Mouse (Mus musculus): ENCODE results near the gene Mdfi. TPM values are rescaled to one million over a fixed set of nuclear protein-coding genes. Genes with fewer than 3 reads are reported as not detected.

Gene Mdfi
- polyA plus RNA-seq, 1 experiment from 2014 or later = 11.7 TPM

DNA sequence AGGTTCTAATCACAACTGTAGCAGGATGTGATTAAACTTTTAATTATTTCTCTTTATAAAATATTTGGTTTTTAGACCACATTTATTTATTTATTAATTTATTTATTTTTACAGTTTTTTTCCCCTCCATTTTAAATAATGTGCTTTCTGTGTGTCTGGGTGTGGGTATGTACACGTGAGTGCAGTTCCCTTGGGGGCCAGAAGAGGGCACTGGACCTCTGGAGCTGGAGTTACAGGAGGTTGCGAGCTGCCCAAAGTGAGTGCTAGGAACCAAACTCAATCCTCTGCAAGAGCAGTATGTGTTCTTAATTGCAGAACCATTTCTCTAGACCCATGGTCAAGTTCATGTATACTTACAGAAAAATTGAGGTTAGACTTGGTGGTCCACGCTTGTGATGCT lies 9.0 kb upstream of the Mdfi start:
- Histone ChIP-seq H3K27ac (replicated peaks) (no peak overlapping the region), H3K4me1 (no peaks in the 10 kb centered on the region), H3K27me3 (no peaks in the 10 kb centered on the region), H3K9me3 (peaks cover 11% of the 10 kb centered on the region; the same call in 1 of the 2 replicates), H3K4me3 (no peak overlapping the region), H3K9ac (replicated peaks) (no peak overlapping the region), H3K4me2 (replicated peaks) (no peak overlapping the region), H3K36me3 (no peaks in the 10 kb centered on the region)
- WGBS = 94% methylated on average over 3 of the region's 3 CpGs
- no peak for ATAC-seq (ENCODE audit: low FRiP score, low read depth)

DNA sequence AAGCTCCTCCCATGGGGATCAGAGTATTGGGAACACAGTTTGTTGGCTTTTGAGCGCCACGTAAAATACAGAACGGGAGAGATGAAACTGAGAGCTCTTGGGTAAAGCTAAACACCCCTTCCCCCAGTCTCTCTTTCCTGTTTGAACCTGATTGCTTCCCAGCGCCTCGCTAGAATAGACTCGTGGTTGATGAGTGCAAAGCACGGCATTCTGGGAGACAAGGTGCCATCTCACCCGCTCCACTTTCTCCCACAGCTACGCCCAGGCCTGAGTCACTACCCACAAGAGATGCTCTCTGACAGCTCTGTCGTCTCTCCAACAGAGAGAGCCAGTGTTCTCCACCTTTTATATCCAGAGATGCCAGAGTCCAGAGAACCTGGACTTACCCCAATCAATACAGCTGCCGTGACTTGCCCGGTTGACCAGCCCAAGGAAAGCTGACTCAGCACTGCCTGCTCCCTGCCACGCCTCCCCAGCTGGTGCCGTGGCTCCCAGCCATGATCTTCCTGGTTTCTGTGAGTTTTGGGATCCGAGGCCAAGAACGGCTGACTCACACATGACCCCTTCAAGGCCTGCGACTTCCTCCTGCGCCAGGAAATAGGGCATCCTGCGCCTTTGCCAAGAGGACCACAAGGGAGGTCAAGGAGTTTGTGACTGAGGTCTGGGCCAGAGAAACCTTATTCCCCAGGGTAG lies 7.6 kb upstream of the Mdfi start:
- WGBS = 84% methylated on average over 19 of the region's 19 CpGs
- no peak for ATAC-seq (ENCODE audit: low FRiP score, low read depth)
- no peaks in the 10 kb centered on the region for H3K36me3 ChIP-seq

DNA sequence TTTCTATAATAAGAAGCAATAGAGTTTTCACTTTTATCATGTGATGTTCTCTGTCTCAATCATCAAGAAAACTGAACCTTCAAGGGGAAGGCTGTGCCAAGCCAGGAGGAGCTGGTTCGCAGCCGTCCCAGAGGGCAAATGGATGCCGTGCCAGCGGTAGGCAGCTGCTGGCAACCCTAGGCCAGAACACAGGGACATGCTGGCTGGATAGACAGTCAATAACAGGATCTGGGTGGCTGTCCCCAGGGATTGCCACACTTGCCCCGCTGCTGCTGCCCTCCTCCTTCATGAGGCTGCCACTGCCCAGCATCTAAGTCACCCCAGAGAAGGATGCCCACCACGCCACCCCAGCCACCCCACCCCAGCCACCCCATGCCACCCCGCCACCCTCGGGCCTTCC lies 7.0 kb upstream of the Mdfi start:
- no peak overlapping the region for H3K9ac ChIP-seq (replicated peaks)

More for the DNA sequence above, 7.6 kb upstream of the Mdfi start:
- H3K27ac ChIP-seq (replicated peaks) = no peak overlapping the region
- no peaks in the 10 kb centered on the region for H3K4me1 ChIP-seq
- H3K4me3 ChIP-seq = no peak overlapping the region
- H3K4me2 ChIP-seq (replicated peaks) = no peak overlapping the region
- H3K9me3 ChIP-seq = peaks cover 7% of the 10 kb centered on the region; the same call in 1 of the 2 replicates
- H3K27me3 ChIP-seq = no peaks in the 10 kb centered on the region
- H3K9ac ChIP-seq (replicated peaks) = no peak overlapping the region

DNA sequence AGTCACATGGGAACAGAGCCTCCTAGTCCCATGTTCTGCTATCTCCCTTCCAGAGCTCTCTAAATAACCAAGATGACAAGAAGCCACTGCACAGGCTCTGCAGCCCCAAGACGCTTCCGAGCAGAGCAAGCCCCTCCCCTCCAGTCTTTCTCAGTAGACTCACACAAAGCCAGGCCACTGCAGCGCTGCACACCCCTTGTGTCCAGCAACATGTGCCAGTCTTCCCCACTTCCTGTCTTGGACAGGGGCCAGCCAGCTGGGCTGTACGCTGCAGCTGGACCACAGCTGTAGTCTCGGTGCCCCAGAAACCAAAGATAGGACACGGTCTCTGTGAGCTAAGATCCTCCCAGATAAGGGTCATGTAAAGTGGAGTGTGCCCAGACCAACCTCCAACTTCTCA lies 3.3 kb upstream of the Mdfi start:
- Histone ChIP-seq H3K9me3 (no peaks in the 10 kb centered on the region), H3K9ac (replicated peaks) (no peak overlapping the region), H3K27ac (replicated peaks) (no peak overlapping the region), H3K36me3 (no peaks in the 10 kb centered on the region), H3K27me3 (peaks cover 41% of the 10 kb centered on the region), H3K4me3 (no peak overlapping the region), H3K4me2 (replicated peaks) (no peak overlapping the region), H3K4me1 (peaks cover 15% of the 10 kb centered on the region)
- no peak for ATAC-seq (ENCODE audit: low FRiP score, low read depth)
- 62% methylated on average over 6 of the region's 6 CpGs for WGBS

More for the DNA sequence above, 7.0 kb upstream of the Mdfi start:
- Histone ChIP-seq H3K4me2 (replicated peaks) (no peak overlapping the region), H3K4me1 (no peaks in the 10 kb centered on the region), H3K4me3 (no peak overlapping the region), H3K36me3 (no peaks in the 10 kb centered on the region), H3K27me3 (peaks cover 3% of the 10 kb centered on the region), H3K27ac (replicated peaks) (no peak overlapping the region), H3K9me3 (peaks cover 7% of the 10 kb centered on the region; the same call in 1 of the 2 replicates)
- no peak for ATAC-seq (ENCODE audit: low FRiP score, low read depth)
- WGBS = 87% methylated on average over 8 of the region's 8 CpGs

DNA sequence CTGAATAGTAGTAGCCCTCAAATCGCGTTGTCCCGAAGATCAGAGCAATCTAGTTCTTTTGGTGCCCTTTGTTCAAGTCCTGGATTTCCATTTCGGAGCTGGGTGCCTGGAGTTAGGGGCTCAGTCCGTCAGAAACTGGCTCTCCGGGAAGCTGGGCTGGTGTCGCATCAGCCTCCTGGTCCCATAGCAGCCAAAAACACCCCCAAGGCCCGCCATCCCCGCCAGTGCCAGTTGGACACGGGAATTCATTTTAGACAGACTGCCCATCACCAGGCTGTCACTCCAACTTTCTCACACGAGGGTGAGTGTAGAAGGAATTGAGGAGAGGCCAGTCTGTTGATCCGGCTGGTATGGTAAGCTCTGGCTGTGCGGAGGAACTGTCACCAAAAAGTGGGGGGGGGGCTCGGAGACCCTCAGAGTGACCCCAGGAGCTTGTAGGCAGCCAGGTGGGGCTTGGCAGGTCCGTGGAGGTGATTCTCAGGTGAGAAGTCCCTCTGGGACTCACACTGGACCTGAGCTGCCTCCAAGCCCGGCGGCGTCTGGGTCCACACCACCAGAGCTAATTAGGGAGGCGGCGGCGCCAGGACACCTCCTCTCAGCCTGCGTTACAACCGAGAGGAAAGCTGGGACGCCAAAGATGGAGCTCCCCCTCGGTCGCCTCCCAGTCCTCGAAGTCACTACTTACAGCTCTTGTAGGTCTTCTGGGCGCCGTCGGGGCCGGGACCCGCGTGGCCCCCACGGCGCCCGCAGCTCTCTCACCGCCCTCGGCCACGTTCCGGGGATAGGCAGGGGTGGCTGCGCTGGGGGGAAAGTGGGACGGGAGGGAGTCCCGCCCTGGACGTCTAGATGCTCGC lies 636 bp downstream of the Mdfi start:
- Histone ChIP-seq H3K4me3 (peak overlapping the region; percentile 59), H3K9ac (replicated peaks) (peak overlapping the region; percentile 66; the same call in 1 of the 2 replicates), H3K4me1 (peaks cover 38% of the 10 kb centered on the region), H3K27me3 (peaks cover 71% of the 10 kb centered on the region), H3K9me3 (no peaks in the 10 kb centered on the region), H3K27ac (replicated peaks) (no peak overlapping the region), H3K36me3 (no peaks in the 10 kb centered on the region), H3K4me2 (replicated peaks) (peak overlapping the region; percentile 96)
- ATAC-seq (ENCODE audit: low FRiP score, low read depth) = no peak
- 1% methylated on average over 45 of the region's 45 CpGs for whole genome bisulfite sequencing

DNA sequence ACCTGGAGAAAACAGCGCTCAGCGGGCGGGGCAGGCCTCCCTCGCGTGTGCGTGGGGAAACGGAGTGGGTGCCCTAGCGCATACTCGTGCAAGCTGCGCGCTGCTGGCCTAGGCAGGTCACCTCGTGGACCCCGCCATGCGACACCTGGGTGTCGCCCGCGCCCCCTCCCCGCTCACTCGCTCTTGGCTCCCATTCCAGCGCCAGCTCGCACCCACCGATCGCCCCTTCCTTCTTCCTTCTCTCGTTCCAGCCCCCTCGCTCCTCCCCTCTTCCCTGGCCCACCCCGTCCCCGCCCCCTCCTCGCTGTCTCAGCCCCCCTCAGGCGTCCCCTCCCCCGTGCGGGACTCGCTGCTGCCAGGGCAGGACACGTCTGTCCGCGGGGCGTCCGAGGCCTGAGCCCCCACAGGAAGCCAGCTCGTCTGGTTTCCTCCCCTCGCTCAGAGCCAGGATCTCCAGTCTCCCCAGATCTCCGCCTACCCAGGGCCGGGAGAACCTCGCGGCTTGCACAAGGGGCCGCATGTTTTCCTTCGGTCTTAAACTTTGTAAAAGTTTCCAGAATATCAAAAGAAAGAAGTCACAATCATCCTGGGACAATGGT lies 1.4 kb downstream of the Mdfi start:
- H3K4me2 ChIP-seq (replicated peaks) = peak overlapping the region; percentile 96
- peaks cover 71% of the 10 kb centered on the region for H3K27me3 ChIP-seq
- no peaks in the 10 kb centered on the region for H3K9me3 ChIP-seq
- peak overlapping the region; percentile 10; the same call in 1 of the 2 replicates for H3K27ac ChIP-seq (replicated peaks)
- H3K4me3 ChIP-seq = peak overlapping the region; percentile 59
- H3K9ac ChIP-seq (replicated peaks) = peak overlapping the region; percentile 66
- H3K36me3 ChIP-seq = no peaks in the 10 kb centered on the region
- peaks cover 38% of the 10 kb centered on the region for H3K4me1 ChIP-seq
- ATAC-seq (ENCODE audit: low FRiP score, low read depth) = peak; percentile 55
- WGBS = 2% methylated on average over 39 of the region's 45 CpGs

DNA sequence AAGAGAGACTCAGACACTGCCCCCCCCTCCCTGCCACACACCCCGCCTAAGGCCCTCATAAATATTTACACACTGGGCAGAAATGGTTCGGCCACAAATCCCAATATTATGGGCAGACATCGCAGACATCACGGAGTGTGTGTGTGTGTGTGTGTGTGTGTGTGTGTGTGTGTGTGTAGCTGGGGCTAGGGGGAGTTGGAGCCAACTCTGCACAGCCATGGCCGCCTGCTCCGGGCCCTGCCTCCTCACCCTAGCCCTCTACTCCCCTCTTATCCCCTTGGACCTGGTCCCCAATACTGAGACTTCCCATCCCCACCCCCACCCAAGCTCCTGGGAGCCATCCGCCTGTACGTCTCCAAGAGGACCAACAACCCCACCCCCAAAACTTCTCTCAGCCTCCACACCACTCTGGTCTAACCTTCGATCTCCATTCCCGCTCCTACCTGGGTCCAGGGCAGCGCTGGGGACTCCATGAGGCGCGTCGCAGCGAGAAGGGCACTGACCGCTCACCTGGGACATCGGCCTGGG lies 1.9 kb downstream of the Mdfi start:
- Histone ChIP-seq H3K4me1 (peaks cover 38% of the 10 kb centered on the region), H3K27me3 (peaks cover 71% of the 10 kb centered on the region), H3K27ac (replicated peaks) (peak overlapping the region; percentile 10; the same call in 1 of the 2 replicates), H3K4me2 (replicated peaks) (peak overlapping the region; percentile 96), H3K36me3 (no peaks in the 10 kb centered on the region), H3K9me3 (no peaks in the 10 kb centered on the region), H3K9ac (replicated peaks) (peak overlapping the region; percentile 66), H3K4me3 (peak overlapping the region; percentile 59)
- peak; percentile 61 for ATAC-seq (ENCODE audit: low FRiP score, low read depth)
- WGBS = 1% methylated on average over 16 of the region's 17 CpGs

DNA sequence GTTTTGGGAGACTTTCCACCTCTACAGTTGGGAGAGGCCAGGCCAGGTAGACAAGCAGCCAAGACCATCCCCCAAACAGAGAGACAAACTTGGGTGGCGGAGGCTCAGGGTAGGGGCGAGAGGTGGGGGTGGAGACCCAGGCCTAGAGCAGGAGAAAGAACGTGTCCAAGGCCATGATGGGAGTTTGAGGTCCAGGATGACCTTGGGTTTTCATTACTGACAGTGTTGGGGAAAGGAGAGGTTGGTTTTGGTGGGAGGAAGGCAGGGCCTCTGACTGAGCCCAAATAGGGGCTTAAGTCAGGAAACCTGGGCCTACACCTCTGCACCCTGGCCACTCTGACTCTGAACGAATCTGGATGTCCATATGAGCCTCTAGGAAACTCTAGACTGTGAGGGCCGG lies 2.7 kb downstream of the Mdfi start:
- whole genome bisulfite sequencing = 37% methylated on average over 5 of the region's 5 CpGs
- Histone ChIP-seq H3K4me2 (replicated peaks) (peak overlapping the region; percentile 96), H3K9ac (replicated peaks) (peak overlapping the region; percentile 66), H3K27ac (replicated peaks) (peak overlapping the region; percentile 30; the same call in 1 of the 2 replicates), H3K36me3 (peaks cover 3% of the 10 kb centered on the region; the same call in 1 of the 2 replicates), H3K4me1 (peaks cover 38% of the 10 kb centered on the region), H3K9me3 (0 out of 2 replicates have a peak, but pooled peaks cover 3% of the 10 kb centered on the region), H3K4me3 (peak overlapping the region; percentile 59), H3K27me3 (peaks cover 70% of the 10 kb centered on the region)
- ATAC-seq (ENCODE audit: low FRiP score, low read depth) = no peak

DNA sequence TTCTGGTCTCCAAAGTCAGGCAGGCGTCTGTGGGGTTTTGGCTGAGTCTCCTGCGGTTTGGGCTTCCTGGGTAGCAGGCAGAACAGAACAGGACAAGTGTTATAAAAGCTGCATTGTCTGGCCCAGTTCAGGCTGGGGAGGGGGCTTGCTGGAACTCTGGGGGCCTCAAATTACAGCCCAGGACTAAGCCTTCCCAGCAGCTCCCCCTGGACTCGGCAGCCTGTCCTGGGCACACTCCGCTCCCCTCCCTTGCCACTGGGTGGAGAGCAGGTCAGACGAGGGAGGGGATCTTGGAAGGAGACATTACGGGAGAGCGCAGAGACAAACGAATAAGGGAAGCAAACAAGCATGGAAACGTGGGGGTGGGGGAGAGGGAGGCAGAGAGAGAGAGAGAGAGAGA lies 3.3 kb downstream of the Mdfi start:
- WGBS = 7% methylated on average over 9 of the region's 9 CpGs
- Histone ChIP-seq H3K9ac (replicated peaks) (peak overlapping the region; percentile 39), H3K9me3 (0 out of 2 replicates have a peak, but pooled peaks cover 4% of the 10 kb centered on the region), H3K4me2 (replicated peaks) (peak overlapping the region; percentile 96), H3K27me3 (peaks cover 64% of the 10 kb centered on the region), H3K4me3 (peak overlapping the region; percentile 59; the same call in 1 of the 2 replicates), H3K27ac (replicated peaks) (peak overlapping the region; percentile 40; the same call in 1 of the 2 replicates), H3K4me1 (peaks cover 38% of the 10 kb centered on the region), H3K36me3 (peaks cover 4% of the 10 kb centered on the region; the same call in 1 of the 2 replicates)
- ATAC-seq (ENCODE audit: low FRiP score, low read depth) = peak; percentile 48; the same call in 1 of the 2 replicates

DNA sequence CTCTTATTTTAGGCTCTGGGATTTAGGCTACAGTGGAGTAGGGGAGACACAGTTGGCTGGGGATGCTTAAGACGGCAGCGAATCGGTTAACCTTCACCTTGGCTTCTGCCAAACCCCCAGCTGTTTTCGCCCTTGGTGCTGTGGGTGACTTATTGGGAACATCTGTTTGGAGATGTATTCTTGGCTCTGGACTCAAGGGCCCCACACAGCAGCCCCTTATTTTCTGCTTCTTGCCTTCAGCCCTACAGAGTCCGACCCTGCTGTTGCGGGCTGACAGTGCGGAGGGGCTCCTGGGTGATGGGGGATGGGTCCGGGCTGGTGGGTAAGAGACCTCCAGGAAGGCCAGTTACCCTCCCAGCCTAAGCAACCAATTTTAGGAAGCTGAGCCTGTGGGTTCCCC lies 13.2 kb downstream of the Mdfi start:
- Histone ChIP-seq H3K4me1 (peaks cover 11% of the 10 kb centered on the region; the same call in 1 of the 2 replicates), H3K36me3 (no peaks in the 10 kb centered on the region), H3K4me3 (no peak overlapping the region), H3K9ac (replicated peaks) (no peak overlapping the region), H3K27me3 (0 out of 2 replicates have a peak, but pooled peaks cover 3% of the 10 kb centered on the region), H3K27ac (replicated peaks) (no peak overlapping the region), H3K4me2 (replicated peaks) (no peak overlapping the region), H3K9me3 (no peaks in the 10 kb centered on the region)
- 69% methylated on average over 8 of the region's 8 CpGs for WGBS
- ATAC-seq (ENCODE audit: low FRiP score, low read depth) = no peak

DNA sequence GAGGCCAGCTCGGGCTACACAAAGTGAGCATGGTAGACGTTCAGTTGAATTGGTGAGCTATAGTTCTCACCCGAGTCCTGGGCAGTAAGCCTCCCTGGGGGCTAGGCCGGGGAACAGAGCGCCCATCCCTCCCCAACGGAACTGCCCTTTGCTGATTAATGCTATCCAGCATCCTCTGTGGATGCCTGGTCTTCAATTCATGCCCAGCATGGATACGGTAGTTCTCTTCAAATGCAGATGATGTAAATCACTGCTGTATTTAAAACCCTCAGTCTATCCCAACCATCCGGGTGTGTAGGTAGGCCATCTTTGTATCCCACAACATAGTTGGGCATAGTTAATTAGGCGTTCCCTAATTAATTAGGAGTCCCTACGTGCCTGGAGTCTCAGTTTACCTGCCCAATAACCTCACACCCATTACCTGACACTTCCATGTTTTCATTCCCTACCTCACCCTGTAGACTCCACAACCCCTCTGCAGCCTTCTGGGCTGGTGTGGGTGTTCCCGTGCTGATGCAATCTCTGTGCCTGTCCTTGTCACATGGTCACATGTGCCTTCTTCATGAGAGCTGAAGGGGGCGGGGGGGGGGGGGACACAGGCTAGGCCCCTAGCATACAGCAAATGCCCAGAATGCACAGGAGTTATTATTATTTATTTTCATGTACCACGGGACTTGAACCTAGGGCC lies 16.3 kb downstream of the Mdfi start:
- no peaks in the 10 kb centered on the region for H3K9me3 ChIP-seq
- no peak for ATAC-seq (ENCODE audit: low FRiP score, low read depth)
- 80% methylated on average over 13 of the region's 13 CpGs for WGBS
- no peaks in the 10 kb centered on the region for H3K36me3 ChIP-seq
- H3K27me3 ChIP-seq = 0 out of 2 replicates have a peak, but pooled peaks cover 3% of the 10 kb centered on the region
- H3K4me3 ChIP-seq = no peak overlapping the region
- H3K9ac ChIP-seq (replicated peaks) = no peak overlapping the region
- H3K4me2 ChIP-seq (replicated peaks) = no peak overlapping the region
- H3K4me1 ChIP-seq = peaks cover 22% of the 10 kb centered on the region; the same call in 1 of the 2 replicates
- H3K27ac ChIP-seq (replicated peaks) = no peak overlapping the region
